Mouse (Mus musculus) stomach, embryonic 15.5 days (tissue): ENCODE results near the gene Ppp1r21. TPM values are rescaled to one million over a fixed set of nuclear protein-coding genes. Genes with fewer than 3 reads are reported as not detected.

Experiments
- ATAC-seq: fragments of 200-750 bp; cut with Nextera tagmentation; 2 replicates; pipeline ENCODE4 v1.8.0; 2017; ENCODE audit warnings: low read depth, moderate number of reproducible peaks, moderate TSS enrichment; ENCODE audit not compliant: insufficient read depth, low FRiP score
- H3K27ac ChIP-seq: fragments of 300-500 bp; sonication (generic); 2 replicates; pipeline ENCODE4 v1.5.1; 2015; ENCODE audit warnings: mild to moderate bottlenecking, inconsistent platforms
- H3K27me3 ChIP-seq: fragments of 300-500 bp; sonication (generic); replicated peaks from 2 replicates; pipeline ENCODE4 v1.6.1; 2015; ENCODE audit warnings: inconsistent platforms
- H3K36me3 ChIP-seq: fragments of 300-500 bp; sonication (generic); 2 replicates; pipeline ENCODE4 v1.6.1; 2015; ENCODE audit warnings: inconsistent platforms
- H3K4me1 ChIP-seq: fragments of 300-500 bp; sonication (generic); 2 replicates; pipeline ENCODE4 v1.6.1; 2015; ENCODE audit warnings: inconsistent platforms
- H3K4me2 ChIP-seq: fragments of 300-500 bp; sonication (generic); 2 replicates; pipeline ENCODE4 v1.6.1; 2015; ENCODE audit warnings: mild to moderate bottlenecking, inconsistent platforms
- H3K4me3 ChIP-seq: fragments of 300-500 bp; sonication (generic); replicated peaks from 2 replicates; pipeline ENCODE4 v1.5.1; 2015; ENCODE audit warnings: inconsistent platforms
- H3K9ac ChIP-seq: fragments of 300-500 bp; sonication (generic); 2 replicates; pipeline ENCODE4 v1.6.1; 2015; ENCODE audit warnings: inconsistent platforms
- H3K9me3 ChIP-seq: fragments of 300-500 bp; sonication (generic); 2 replicates; pipeline ENCODE4 v1.6.1; 2016; ENCODE audit warnings: inconsistent platforms
- WGBS: fragments of 180-500 bp; shearing (Covaris S2); methylation state at CpG from one replicate; pipeline ENCODE4 v1.1.7; 2015; 5-methylcytosine and 5-hydroxymethylcytosine counted together
- polyA plus RNA-seq: library from polyadenylated mRNA; unstranded; fragments of >200 nt; fragmentation: Nextera tagmentation; extraction: Ambion mirVana; gene quantifications from 2 replicates; pipeline ENCODE4 v1.2.1, GENCODE M21; 2015

Gene Ppp1r21
- polyA plus RNA-seq, 1 experiment from 2014 or later: 21.7 TPM

GRCm38 (mm10) chr17:88531176-88531575 lies 1.3 kb downstream of the Ppp1r21 start:
- Histone ChIP-seq H3K4me2 (peak overlapping the region; percentile 73), H3K27me3 (no peaks in the 10 kb centered on the region), H3K9ac (no peak overlapping the region), H3K4me3 (no peak overlapping the region; the same call in 1 of the 2 replicates), H3K27ac (no peak overlapping the region), H3K36me3 (no peaks in the 10 kb centered on the region), H3K4me1 (peaks cover 10% of the 10 kb centered on the region), H3K9me3 (no peaks in the 10 kb centered on the region)
- no peak for ATAC-seq
- WGBS: 58% methylated on average over 6 of the region's 6 CpGs

DNA sequence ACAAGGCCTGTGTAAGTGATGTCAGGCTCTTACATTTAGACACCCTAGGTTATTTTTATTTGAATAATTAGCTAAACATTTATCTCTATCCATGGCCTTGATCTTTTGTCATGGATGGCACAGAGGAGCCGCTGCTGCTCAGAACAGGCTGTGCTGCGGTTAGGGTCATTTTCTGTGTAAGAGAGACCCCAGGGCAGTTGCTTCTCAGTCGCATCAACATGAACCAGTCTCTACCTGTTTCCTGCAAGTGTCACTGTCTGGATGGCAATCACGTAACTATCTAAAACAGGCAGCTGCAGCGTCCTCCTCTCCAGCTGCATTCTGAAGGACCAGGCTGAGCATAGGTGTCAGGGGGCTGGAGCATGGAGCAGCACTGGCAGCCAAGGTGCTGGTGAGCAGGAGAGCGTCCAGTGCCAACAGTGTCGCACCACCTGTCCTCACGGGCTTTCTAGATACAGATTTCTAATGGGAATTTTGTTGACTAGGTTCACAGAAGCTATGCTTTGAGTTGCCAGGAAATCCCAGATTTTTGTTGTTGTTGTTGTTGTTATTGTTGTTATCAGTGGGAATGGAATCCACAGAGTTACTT lies 8.0 kb downstream of the Ppp1r21 start:
- WGBS: 88% methylated on average over 8 of the region's 8 CpGs
- no peaks in the 10 kb centered on the region for H3K36me3 ChIP-seq
- ATAC-seq: no peak
- H3K4me3 ChIP-seq: no peak overlapping the region
- H3K9ac ChIP-seq: no peak overlapping the region
- H3K27me3 ChIP-seq: no peaks in the 10 kb centered on the region
- no peaks in the 10 kb centered on the region for H3K9me3 ChIP-seq
- no peak overlapping the region for H3K27ac ChIP-seq
- no peak overlapping the region for H3K4me2 ChIP-seq
- no peaks in the 10 kb centered on the region for H3K4me1 ChIP-seq

- Histone ChIP-seq H3K27ac (no peak overlapping the region), H3K4me3 (no peak overlapping the region), H3K4me1 (no peaks in the 10 kb centered on the region), H3K9me3 (no peaks in the 10 kb centered on the region), H3K9ac (no peak overlapping the region), H3K27me3 (no peaks in the 10 kb centered on the region), H3K36me3 (0 out of 2 replicates have a peak, but pooled peaks cover 5% of the 10 kb centered on the region), H3K4me2 (no peak overlapping the region)
- ATAC-seq: peak; percentile 87; the same call in 1 of the 2 replicates
- WGBS: 35% methylated on average over 15 of the region's 15 CpGs
Measured at GRCm38 (mm10) chr17:88542771-88543416, 13.0 kb downstream of the Ppp1r21 start.

GRCm38 (mm10) chr17:88543417-88543782 lies 13.5 kb downstream of the Ppp1r21 start:
- no peaks in the 10 kb centered on the region for H3K4me1 ChIP-seq
- H3K4me2 ChIP-seq: no peak overlapping the region
- 60% methylated on average over 3 of the region's 3 CpGs for WGBS
- no peak overlapping the region for H3K9ac ChIP-seq
- ATAC-seq: 0 out of 2 replicates have a peak, but pooled peaks have one; percentile 36
- H3K4me3 ChIP-seq: no peak overlapping the region
- H3K36me3 ChIP-seq: 0 out of 2 replicates have a peak, but pooled peaks cover 5% of the 10 kb centered on the region
- no peaks in the 10 kb centered on the region for H3K9me3 ChIP-seq
- no peaks in the 10 kb centered on the region for H3K27me3 ChIP-seq
- H3K27ac ChIP-seq: no peak overlapping the region

GRCm38 (mm10) chr17:88545217-88545784 lies 15.4 kb downstream of the Ppp1r21 start:
- no peak overlapping the region for H3K9ac ChIP-seq
- H3K4me3 ChIP-seq: no peak overlapping the region
- no peak overlapping the region for H3K4me2 ChIP-seq
- no peaks in the 10 kb centered on the region for H3K9me3 ChIP-seq
- H3K27me3 ChIP-seq: no peaks in the 10 kb centered on the region
- H3K36me3 ChIP-seq: 0 out of 2 replicates have a peak, but pooled peaks cover 12% of the 10 kb centered on the region
- WGBS: 83% methylated on average over 15 of the region's 15 CpGs
- H3K27ac ChIP-seq: no peak overlapping the region
- H3K4me1 ChIP-seq: no peaks in the 10 kb centered on the region
- ATAC-seq: no peak

DNA sequence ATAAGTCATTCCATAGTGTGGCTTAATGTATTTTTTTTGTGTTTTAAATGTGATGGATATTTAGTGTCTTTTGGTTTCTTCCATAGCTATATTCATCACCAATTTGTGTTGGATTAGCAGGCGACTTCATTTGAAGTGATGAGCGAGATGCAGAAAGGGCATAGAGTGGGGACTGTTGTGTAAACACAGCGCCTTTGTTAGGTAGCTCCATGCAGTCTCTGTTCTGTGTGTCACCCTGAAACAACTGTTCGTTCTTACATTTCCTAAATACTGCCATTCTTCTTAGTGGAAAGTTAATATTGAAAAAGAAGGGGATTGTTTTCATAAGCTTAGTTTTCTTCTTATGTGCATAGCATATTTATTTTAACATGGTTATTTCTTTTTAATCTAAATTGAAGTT lies 16.8 kb downstream of the Ppp1r21 start:
- no peaks in the 10 kb centered on the region for H3K27me3 ChIP-seq
- no peak overlapping the region for H3K4me3 ChIP-seq
- no peaks in the 10 kb centered on the region for H3K4me1 ChIP-seq
- ATAC-seq: no peak
- H3K27ac ChIP-seq: no peak overlapping the region
- 86% methylated on average over 4 of the region's 4 CpGs for WGBS
- H3K4me2 ChIP-seq: no peak overlapping the region
- no peaks in the 10 kb centered on the region for H3K9me3 ChIP-seq
- 0 out of 2 replicates have a peak, but pooled peaks cover 12% of the 10 kb centered on the region for H3K36me3 ChIP-seq
- no peak overlapping the region for H3K9ac ChIP-seq

- no peak overlapping the region for H3K4me2 ChIP-seq
- 78% methylated on average over 24 of the region's 24 CpGs for WGBS
- no peak overlapping the region for H3K9ac ChIP-seq
- ATAC-seq: no peak
- H3K36me3 ChIP-seq: 0 out of 2 replicates have a peak, but pooled peaks cover 12% of the 10 kb centered on the region
- no peak overlapping the region for H3K4me3 ChIP-seq
- H3K27ac ChIP-seq: no peak overlapping the region
- 0 out of 2 replicates have a peak, but pooled peaks cover 7% of the 10 kb centered on the region for H3K4me1 ChIP-seq
- H3K9me3 ChIP-seq: no peaks in the 10 kb centered on the region
- H3K27me3 ChIP-seq: no peaks in the 10 kb centered on the region
Measured at GRCm38 (mm10) chr17:88549411-88550191, 19.7 kb downstream of the Ppp1r21 start.

GRCm38 (mm10) chr17:88550351-88550750 lies 20.4 kb downstream of the Ppp1r21 start:
- ATAC-seq: no peak

GRCm38 (mm10) chr17:88550981-88551940 lies 21.3 kb downstream of the Ppp1r21 start:
- no peak for ATAC-seq
- Histone ChIP-seq H3K9me3 (no peaks in the 10 kb centered on the region), H3K9ac (no peak overlapping the region), H3K36me3 (0 out of 2 replicates have a peak, but pooled peaks cover 6% of the 10 kb centered on the region), H3K4me2 (no peak overlapping the region), H3K27me3 (no peaks in the 10 kb centered on the region), H3K27ac (peak overlapping the region; percentile 33; the same call in 1 of the 2 replicates), H3K4me3 (no peak overlapping the region), H3K4me1 (0 out of 2 replicates have a peak, but pooled peaks cover 7% of the 10 kb centered on the region)
- 53% methylated on average over 10 of the region's 10 CpGs for WGBS

More at GRCm38 (mm10) chr17:88550351-88550750, 20.4 kb downstream of the Ppp1r21 start:
- H3K4me1 ChIP-seq: 0 out of 2 replicates have a peak, but pooled peaks cover 7% of the 10 kb centered on the region
- WGBS: 84% methylated on average over 5 of the region's 5 CpGs
- no peak overlapping the region for H3K9ac ChIP-seq
- 0 out of 2 replicates have a peak, but pooled peaks cover 9% of the 10 kb centered on the region for H3K36me3 ChIP-seq
- H3K27ac ChIP-seq: no peak overlapping the region
- H3K4me2 ChIP-seq: no peak overlapping the region
- no peaks in the 10 kb centered on the region for H3K27me3 ChIP-seq
- no peaks in the 10 kb centered on the region for H3K9me3 ChIP-seq
- no peak overlapping the region for H3K4me3 ChIP-seq

GRCm38 (mm10) chr17:88552556-88552955 lies 22.6 kb downstream of the Ppp1r21 start:
- 26% methylated on average over 6 of the region's 6 CpGs for WGBS
- H3K36me3 ChIP-seq: 0 out of 2 replicates have a peak, but pooled peaks cover 9% of the 10 kb centered on the region

More at GRCm38 (mm10) chr17:88552556-88552955, 22.6 kb downstream of the Ppp1r21 start:
- Histone ChIP-seq H3K27me3 (no peaks in the 10 kb centered on the region), H3K4me2 (no peak overlapping the region), H3K9me3 (no peaks in the 10 kb centered on the region), H3K9ac (no peak overlapping the region), H3K4me3 (no peak overlapping the region), H3K27ac (peak overlapping the region; percentile 11; the same call in 1 of the 2 replicates), H3K4me1 (0 out of 2 replicates have a peak, but pooled peaks cover 7% of the 10 kb centered on the region)
- no peak for ATAC-seq
